Mouse (Mus musculus) olfactory bulb, adult 2 months (tissue): Measurements from ENCODE around the gene Morn1.

Experiments
- CTCF ChIP-seq: fragments of 200-500 bp; IDR thresholded peaks from 2 replicates; pipeline ENCODE4 v1.5.1; 2012; ENCODE audit warnings: low read depth, mild to moderate bottlenecking, low read length, moderate library complexity; ENCODE audit not compliant: insufficient read depth
- POLR2A ChIP-seq: fragments of 200-500 bp; IDR thresholded peaks from 2 replicates; pipeline ENCODE4 v1.6.1; 2012; ENCODE audit warnings: mild to moderate bottlenecking, low read depth, low read length, moderate library complexity; ENCODE audit not compliant: insufficient read depth

- no peak for TF ChIP-seq CTCF
- no peak for TF ChIP-seq POLR2A
Observed at GRCm38 (mm10) chr4:155121222-155121621, 34.8 kb downstream of the Morn1 start.
